Mouse (Mus musculus) cerebellum, adult 2 months (tissue): ENCODE data around the gene Ckap2l.

ENCODE experiments used
- CTCF ChIP-seq: fragments of 200-500 bp; IDR thresholded peaks from 2 replicates; pipeline ENCODE4 v1.5.1; 2011; ENCODE audit warnings: low read depth, mild to moderate bottlenecking, control low read depth, low read length, moderate library complexity, borderline replicate concordance; ENCODE audit not compliant: insufficient read depth
- POLR2A ChIP-seq: fragments of 200-500 bp; IDR thresholded peaks from 2 replicates; pipeline ENCODE4 v1.6.1; 2011; ENCODE audit warnings: low read length, control low read depth, borderline replicate concordance; ENCODE audit not compliant: insufficient read depth

DNA sequence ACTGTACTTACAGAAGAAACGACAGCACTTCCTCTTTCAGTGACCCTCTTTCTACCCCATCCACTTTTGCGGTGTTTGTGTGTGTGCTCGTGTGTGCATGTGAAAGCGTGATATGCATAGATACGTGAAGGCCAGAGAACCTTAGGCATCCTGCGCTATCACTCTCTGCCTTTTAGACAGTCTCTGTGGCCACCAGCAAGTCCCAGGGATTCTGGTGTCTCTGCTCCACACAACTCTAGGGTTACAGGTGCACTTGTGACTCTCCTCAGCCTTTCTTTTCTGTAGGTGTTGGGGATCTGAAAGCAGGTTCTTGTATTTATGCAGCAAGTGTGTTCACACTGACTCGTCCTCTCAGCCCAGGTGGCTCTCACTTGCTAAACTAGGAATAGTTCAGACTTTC, 31.7 kb downstream of the Ckap2l start:
- TF ChIP-seq CTCF (no peak), POLR2A (no peak)
